Mouse (Mus musculus) liver, embryonic 12.5 days (tissue): ENCODE measurements at regions not wholly inside any gene's neighbourhood (a gene's known extent, or its start where the extent isn't known, plus 50 kb on each side); places are given as distances from the start of the nearest gene placed in this dataset.

Source experiments
- ATAC-seq: fragments of 200-750 bp; cut with Nextera tagmentation; 2 replicates; pipeline ENCODE4 v1.8.0; 2017; ENCODE audit warnings: moderate number of reproducible peaks, mild to moderate bottlenecking, moderate library complexity
- H3K27ac ChIP-seq: fragments of 300-500 bp; sonication (generic); 2 replicates; pipeline ENCODE4 v1.5.1; 2016; ENCODE audit warnings: mild to moderate bottlenecking
- H3K27me3 ChIP-seq: fragments of 300-500 bp; sonication (generic); replicated peaks from 2 replicates; pipeline ENCODE4 v1.6.1; 2016; ENCODE audit warnings: mild to moderate bottlenecking, moderate library complexity
- H3K36me3 ChIP-seq: fragments of 300-500 bp; sonication (generic); 2 replicates; pipeline ENCODE4 v1.6.1; 2016; ENCODE audit warnings: mild to moderate bottlenecking, moderate library complexity
- H3K4me1 ChIP-seq: fragments of 300-500 bp; sonication (generic); 2 replicates; pipeline ENCODE4 v1.6.1; 2016
- H3K4me2 ChIP-seq: fragments of 300-500 bp; sonication (generic); 2 replicates; pipeline ENCODE4 v1.6.1; 2016; ENCODE audit warnings: mild to moderate bottlenecking, moderate library complexity
- H3K4me3 ChIP-seq: fragments of 300-500 bp; sonication (generic); 2 replicates; pipeline ENCODE4 v1.5.1; 2016; ENCODE audit warnings: mild to moderate bottlenecking, moderate library complexity
- H3K9ac ChIP-seq: fragments of 300-500 bp; sonication (generic); 2 replicates; pipeline ENCODE4 v1.6.1; 2016; ENCODE audit warnings: mild to moderate bottlenecking, moderate library complexity
- H3K9me3 ChIP-seq: fragments of 300-500 bp; sonication (generic); replicated peaks from 2 replicates; pipeline ENCODE4 v1.6.1; 2016; ENCODE audit warnings: mild to moderate bottlenecking, moderate library complexity
- WGBS: fragments of 180-500 bp; shearing (Covaris S2); methylation state at CpG from one replicate; pipeline ENCODE4 v1.1.7; 2016; ENCODE audit not compliant: insufficient replicate concordance; 5-methylcytosine and 5-hydroxymethylcytosine counted together

- no peak overlapping the region for H3K27ac ChIP-seq
- no peak for ATAC-seq
- H3K4me1 ChIP-seq = no peaks in the 10 kb centered on the region
- H3K36me3 ChIP-seq = no peaks in the 10 kb centered on the region
- no peak overlapping the region for H3K4me2 ChIP-seq
- 61% methylated on average over 2 of the region's 2 CpGs for WGBS
- no peak overlapping the region for H3K9ac ChIP-seq
- H3K9me3 ChIP-seq = no peaks in the 10 kb centered on the region
- no peaks in the 10 kb centered on the region for H3K27me3 ChIP-seq
- no peak overlapping the region for H3K4me3 ChIP-seq
Observed at GRCm38 (mm10) chr13:37197136-37197535, 147.1 kb upstream of the F13a1 start.

- H3K4me3 ChIP-seq = no peak overlapping the region
- no peaks in the 10 kb centered on the region for H3K4me1 ChIP-seq
- ATAC-seq = no peak
- no peak overlapping the region for H3K9ac ChIP-seq
- 66% methylated on average over 1 of the region's 1 CpGs for WGBS
- H3K9me3 ChIP-seq = no peaks in the 10 kb centered on the region
- no peak overlapping the region for H3K27ac ChIP-seq
- no peak overlapping the region for H3K4me2 ChIP-seq
- no peaks in the 10 kb centered on the region for H3K36me3 ChIP-seq
- H3K27me3 ChIP-seq = no peaks in the 10 kb centered on the region
Observed at GRCm38 (mm10) chr13:37195857-37196256, 145.8 kb upstream of the F13a1 start.

- no peaks in the 10 kb centered on the region for H3K9me3 ChIP-seq
- no peak overlapping the region for H3K4me3 ChIP-seq
- no peak overlapping the region for H3K4me2 ChIP-seq
- WGBS = 53% methylated on average over 9 of the region's 9 CpGs
- H3K27me3 ChIP-seq = no peaks in the 10 kb centered on the region
- no peak overlapping the region for H3K27ac ChIP-seq
- no peaks in the 10 kb centered on the region for H3K4me1 ChIP-seq
- no peak for ATAC-seq
- no peak overlapping the region for H3K9ac ChIP-seq
- H3K36me3 ChIP-seq = no peaks in the 10 kb centered on the region
Observed at GRCm38 (mm10) chr13:37181169-37181787, 131.2 kb upstream of the F13a1 start.

- H3K4me2 ChIP-seq = no peak overlapping the region
- H3K9ac ChIP-seq = no peak overlapping the region
- H3K36me3 ChIP-seq = no peaks in the 10 kb centered on the region
- 71% methylated on average over 1 of the region's 1 CpGs for WGBS
- ATAC-seq = no peak
- no peaks in the 10 kb centered on the region for H3K9me3 ChIP-seq
- no peak overlapping the region for H3K27ac ChIP-seq
- no peaks in the 10 kb centered on the region for H3K4me1 ChIP-seq
- no peaks in the 10 kb centered on the region for H3K27me3 ChIP-seq
- H3K4me3 ChIP-seq = no peak overlapping the region
Observed at GRCm38 (mm10) chr13:37176526-37176925, 126.5 kb upstream of the F13a1 start.

GRCm38 (mm10) chr13:37175997-37176396, 126.0 kb upstream of the F13a1 start:
- no peak overlapping the region for H3K27ac ChIP-seq
- no peaks in the 10 kb centered on the region for H3K36me3 ChIP-seq
- H3K4me2 ChIP-seq = no peak overlapping the region
- 76% methylated on average over 8 of the region's 8 CpGs for WGBS
- no peak overlapping the region for H3K4me3 ChIP-seq
- no peaks in the 10 kb centered on the region for H3K9me3 ChIP-seq
- H3K9ac ChIP-seq = no peak overlapping the region
- H3K27me3 ChIP-seq = no peaks in the 10 kb centered on the region
- no peak for ATAC-seq
- no peaks in the 10 kb centered on the region for H3K4me1 ChIP-seq

- no peak for ATAC-seq
- WGBS = 67% methylated on average over 4 of the region's 4 CpGs
- no peak overlapping the region for H3K27ac ChIP-seq
- H3K27me3 ChIP-seq = no peaks in the 10 kb centered on the region
- H3K9ac ChIP-seq = no peak overlapping the region
- H3K9me3 ChIP-seq = no peaks in the 10 kb centered on the region
- no peaks in the 10 kb centered on the region for H3K4me1 ChIP-seq
- no peaks in the 10 kb centered on the region for H3K36me3 ChIP-seq
- no peak overlapping the region for H3K4me2 ChIP-seq
- H3K4me3 ChIP-seq = no peak overlapping the region
Observed at GRCm38 (mm10) chr13:37158831-37159522, 108.9 kb upstream of the F13a1 start.

- H3K9ac ChIP-seq = no peak overlapping the region
- H3K27ac ChIP-seq = no peak overlapping the region
- H3K4me1 ChIP-seq = no peaks in the 10 kb centered on the region
- no peak overlapping the region for H3K4me3 ChIP-seq
- H3K4me2 ChIP-seq = no peak overlapping the region
- H3K9me3 ChIP-seq = no peaks in the 10 kb centered on the region
- no peaks in the 10 kb centered on the region for H3K27me3 ChIP-seq
- WGBS = 43% methylated on average over 3 of the region's 3 CpGs
- no peaks in the 10 kb centered on the region for H3K36me3 ChIP-seq
- no peak for ATAC-seq
Observed at GRCm38 (mm10) chr13:37157808-37158207, 107.8 kb upstream of the F13a1 start.

GRCm38 (mm10) chr13:37151835-37152516, 101.9 kb upstream of the F13a1 start:
- no peak overlapping the region for H3K27ac ChIP-seq
- no peak overlapping the region for H3K4me2 ChIP-seq
- no peak overlapping the region for H3K9ac ChIP-seq
- no peaks in the 10 kb centered on the region for H3K36me3 ChIP-seq
- H3K9me3 ChIP-seq = no peaks in the 10 kb centered on the region
- no peaks in the 10 kb centered on the region for H3K27me3 ChIP-seq
- 70% methylated on average over 4 of the region's 4 CpGs for WGBS
- H3K4me3 ChIP-seq = no peak overlapping the region
- ATAC-seq = no peak
- H3K4me1 ChIP-seq = no peaks in the 10 kb centered on the region

- ATAC-seq = no peak
- Histone ChIP-seq H3K9me3 (no peaks in the 10 kb centered on the region), H3K27ac (no peak overlapping the region), H3K36me3 (no peaks in the 10 kb centered on the region), H3K9ac (no peak overlapping the region), H3K4me1 (no peaks in the 10 kb centered on the region), H3K27me3 (no peaks in the 10 kb centered on the region), H3K4me3 (no peak overlapping the region), H3K4me2 (no peak overlapping the region)
- WGBS = 57% methylated on average over 1 of the region's 1 CpGs
Observed at GRCm38 (mm10) chr13:37149961-37150360, 99.9 kb upstream of the F13a1 start.

GRCm38 (mm10) chr13:37149066-37149781, 99.2 kb upstream of the F13a1 start:
- H3K4me2 ChIP-seq = no peak overlapping the region
- no peaks in the 10 kb centered on the region for H3K27me3 ChIP-seq
- H3K27ac ChIP-seq = no peak overlapping the region
- no peak overlapping the region for H3K4me3 ChIP-seq
- ATAC-seq = no peak
- 61% methylated on average over 3 of the region's 3 CpGs for WGBS
- no peak overlapping the region for H3K9ac ChIP-seq
- no peaks in the 10 kb centered on the region for H3K36me3 ChIP-seq
- no peaks in the 10 kb centered on the region for H3K9me3 ChIP-seq
- H3K4me1 ChIP-seq = no peaks in the 10 kb centered on the region

- Histone ChIP-seq H3K27me3 (no peaks in the 10 kb centered on the region), H3K4me2 (no peak overlapping the region), H3K4me1 (no peaks in the 10 kb centered on the region), H3K9ac (no peak overlapping the region), H3K36me3 (no peaks in the 10 kb centered on the region), H3K4me3 (no peak overlapping the region), H3K9me3 (no peaks in the 10 kb centered on the region), H3K27ac (no peak overlapping the region)
- no peak for ATAC-seq
- WGBS = 54% methylated on average over 1 of the region's 1 CpGs
Observed at GRCm38 (mm10) chr13:37148627-37149026, 98.6 kb upstream of the F13a1 start.

- H3K4me1 ChIP-seq = no peaks in the 10 kb centered on the region
- 77% methylated on average over 8 of the region's 8 CpGs for WGBS
- ATAC-seq = no peak
- no peaks in the 10 kb centered on the region for H3K9me3 ChIP-seq
- no peak overlapping the region for H3K9ac ChIP-seq
- no peak overlapping the region for H3K27ac ChIP-seq
- no peaks in the 10 kb centered on the region for H3K27me3 ChIP-seq
- no peaks in the 10 kb centered on the region for H3K36me3 ChIP-seq
- H3K4me3 ChIP-seq = no peak overlapping the region
- no peak overlapping the region for H3K4me2 ChIP-seq
Observed at GRCm38 (mm10) chr13:37147790-37148189, 97.7 kb upstream of the F13a1 start.
